Mouse (Mus musculus) MEL (cell line): Measurements from ENCODE around the gene Ccnd1. TPM values are rescaled to one million over a fixed set of nuclear protein-coding genes. Genes with fewer than 3 reads are reported as not detected.

ENCODE experiments used
- DNase-seq: peaks from one replicate; pipeline ENCODE4 v3.0.0; 2011; ENCODE audit warnings: low read depth, low spot score
- H3K27ac ChIP-seq: 2 replicates; pipeline ENCODE4 v1.5.1; 2012; ENCODE audit warnings: low read depth, mild to moderate bottlenecking, control low read depth, low read length, moderate library complexity; ENCODE audit not compliant: control insufficient read depth
- H3K27me3 ChIP-seq, 2 experiments: fragments of 150-350 bp in 1 of 2; sonication (generic) in 1 of 2; 2 replicates each; pipeline ENCODE4 v1.6.1; 2012; ENCODE audit warnings: low read length in 2 of 2, mild to moderate bottlenecking in 2 of 2, improper control_type of control experiment in 1 of 2, moderate library complexity in 1 of 2; ENCODE audit not compliant: insufficient read depth in 2 of 2, control insufficient read depth in 1 of 2
- H3K36me3 ChIP-seq, 2 experiments: 2 replicates each; pipeline ENCODE4 v1.6.1; 2012 to 2014; ENCODE audit warnings: low read length in 2 of 2, improper control_type of control experiment in 1 of 2, inconsistent platforms in 1 of 2, mild to moderate bottlenecking in 1 of 2; ENCODE audit not compliant: insufficient read depth in 2 of 2, control insufficient read depth in 1 of 2
- H3K4me1 ChIP-seq, 2 experiments: fragments of 150-350 bp in 1 of 2; sonication (generic) in 1 of 2; 2 replicates each; pipeline ENCODE4 v1.6.1; 2012; ENCODE audit warnings: low read length in 2 of 2, improper control_type of control experiment in 1 of 2, mild to moderate bottlenecking in 1 of 2; ENCODE audit not compliant: insufficient read depth in 2 of 2, control insufficient read depth in 1 of 2
- H3K4me3 ChIP-seq, 2 experiments: fragments of 150-350 bp in 1 of 2; sonication (generic) in 1 of 2; 2 replicates each; pipeline ENCODE4 v1.5.1; 2012; ENCODE audit warnings: low read depth in 2 of 2, low read length in 2 of 2, mild to moderate bottlenecking in 2 of 2, moderate library complexity in 2 of 2, control low read depth in 1 of 2, improper control_type of control experiment in 1 of 2; ENCODE audit not compliant: control insufficient read depth in 1 of 2, insufficient read depth in 1 of 2
- H3K79me2 ChIP-seq: 2 replicates; pipeline ENCODE4 v1.6.1; 2012; ENCODE audit warnings: mild to moderate bottlenecking, low read length, moderate library complexity; ENCODE audit not compliant: control insufficient read depth, poor library complexity, insufficient read depth
- H3K9ac ChIP-seq: 2 replicates; pipeline ENCODE4 v1.6.1; 2012; ENCODE audit warnings: low read depth, mild to moderate bottlenecking, control low read depth, low read length, moderate library complexity; ENCODE audit not compliant: control insufficient read depth, poor library complexity, severe bottlenecking
- H3K9me3 ChIP-seq: fragments of 150-350 bp; sonication (generic); replicated peaks from 2 replicates; pipeline ENCODE4 v1.6.1; 2012; ENCODE audit warnings: mild to moderate bottlenecking, low read length, improper control_type of control experiment, moderate library complexity; ENCODE audit not compliant: insufficient read depth
- BHLHE40 ChIP-seq: IDR thresholded peaks from 2 replicates; pipeline ENCODE4 v1.6.1; 2012; ENCODE audit warnings: low read depth, mild to moderate bottlenecking, inconsistent platforms, low read length, improper control_type of control experiment, borderline replicate concordance
- CHD1 ChIP-seq: IDR thresholded peaks from 2 replicates; pipeline ENCODE4 v1.6.1; 2012; ENCODE audit warnings: low read depth, mild to moderate bottlenecking, inconsistent platforms, low read length, improper control_type of control experiment
- CHD2 ChIP-seq: IDR thresholded peaks from 2 replicates; pipeline ENCODE4 v1.6.1; 2011; ENCODE audit warnings: low read length, improper control_type of control experiment
- CTCF ChIP-seq, 3 experiments: IDR thresholded peaks in 2 of 3; conservative IDR thresholded peaks in 1 of 3; 2 replicates each; pipeline ENCODE4 v1.5.1; 2011 to 2012; ENCODE audit warnings: low read length in 3 of 3, low read depth in 2 of 3, mild to moderate bottlenecking in 2 of 3, improper control_type of control experiment in 1 of 3, inconsistent platforms in 1 of 3, mixed read lengths in 1 of 3, moderate library complexity in 1 of 3; ENCODE audit not compliant: control insufficient read depth in 1 of 3, insufficient read depth in 1 of 3, poor library complexity in 1 of 3, severe bottlenecking in 1 of 3
- E2F4 ChIP-seq: IDR thresholded peaks from 2 replicates; pipeline ENCODE4 v1.6.1; 2011; ENCODE audit warnings: low read depth, low read length, improper control_type of control experiment, borderline replicate concordance
- ETS1 ChIP-seq: IDR thresholded peaks from 2 replicates; pipeline ENCODE4 v1.6.1; 2012; ENCODE audit warnings: low read depth, mild to moderate bottlenecking, inconsistent platforms, low read length, improper control_type of control experiment, moderate library complexity
- GATA1 ChIP-seq: IDR thresholded peaks from 2 replicates; pipeline ENCODE4 v1.6.1; 2011; ENCODE audit warnings: low read depth, low read length, improper control_type of control experiment
- HCFC1 ChIP-seq: IDR thresholded peaks from 2 replicates; pipeline ENCODE4 v1.6.1; 2012; ENCODE audit warnings: low read depth, mild to moderate bottlenecking, inconsistent platforms, low read length, improper control_type of control experiment, moderate library complexity
- MAX ChIP-seq: IDR thresholded peaks from 2 replicates; pipeline ENCODE4 v1.6.1; 2011; ENCODE audit warnings: low read length, improper control_type of control experiment
- MXI1 ChIP-seq: IDR thresholded peaks from 2 replicates; pipeline ENCODE4 v1.6.1; 2011; ENCODE audit warnings: mild to moderate bottlenecking, low read depth, low read length, improper control_type of control experiment
- MYB ChIP-seq: IDR thresholded peaks from 2 replicates; pipeline ENCODE4 v1.6.1; 2011; ENCODE audit warnings: mild to moderate bottlenecking, low read depth, low read length, improper control_type of control experiment
- MYC ChIP-seq: IDR thresholded peaks from 2 replicates; pipeline ENCODE4 v1.6.1; 2011; ENCODE audit warnings: low read depth, mild to moderate bottlenecking, low read length, improper control_type of control experiment, moderate library complexity
- NELFE ChIP-seq: IDR thresholded peaks from 2 replicates; pipeline ENCODE4 v1.6.1; 2011; ENCODE audit warnings: low read depth, low read length, improper control_type of control experiment
- NRF1 ChIP-seq: IDR thresholded peaks from 2 replicates; pipeline ENCODE4 v1.6.1; 2014; ENCODE audit warnings: low read depth, mild to moderate bottlenecking, inconsistent platforms, low read length, improper control_type of control experiment, moderate library complexity; ENCODE audit not compliant: poor library complexity, insufficient read depth, severe bottlenecking
- POLR2A ChIP-seq, 2 experiments: IDR thresholded peaks; 2 replicates each; pipeline ENCODE4 v1.6.1; 2011 to 2012; ENCODE audit warnings: low read length in 2 of 2, mild to moderate bottlenecking in 2 of 2, control low read depth in 1 of 2, improper control_type of control experiment in 1 of 2, low read depth in 1 of 2, moderate library complexity in 1 of 2; ENCODE audit not compliant: control insufficient read depth in 1 of 2, insufficient read depth in 1 of 2, poor library complexity in 1 of 2
- POLR2AphosphoS2 ChIP-seq: IDR thresholded peaks from 2 replicates; pipeline ENCODE4 v1.6.1; 2011; ENCODE audit warnings: low read length, improper control_type of control experiment
- RAD21 ChIP-seq: IDR thresholded peaks from 2 replicates; pipeline ENCODE4 v1.6.1; 2011; ENCODE audit warnings: mild to moderate bottlenecking, low read depth, low read length, improper control_type of control experiment
- RCOR1 ChIP-seq: IDR thresholded peaks from 2 replicates; pipeline ENCODE4 v1.6.1; 2012; ENCODE audit warnings: low read depth, mild to moderate bottlenecking, inconsistent platforms, low read length, improper control_type of control experiment
- SIN3A ChIP-seq: IDR thresholded peaks from 2 replicates; pipeline ENCODE4 v1.6.1; 2012; ENCODE audit warnings: low read length, improper control_type of control experiment, inconsistent platforms
- SMC3 ChIP-seq: IDR thresholded peaks from 2 replicates; pipeline ENCODE4 v1.6.1; 2011; ENCODE audit warnings: low read depth, low read length, improper control_type of control experiment
- TAL1 ChIP-seq: IDR thresholded peaks from 2 replicates; pipeline ENCODE4 v1.6.1; 2012; ENCODE audit warnings: mild to moderate bottlenecking, inconsistent platforms, low read length, moderate library complexity, mixed read lengths
- TBP ChIP-seq: IDR thresholded peaks from 2 replicates; pipeline ENCODE4 v1.8.0; 2011; ENCODE audit warnings: low read depth, low read length, improper control_type of control experiment
- TCF12 ChIP-seq: IDR thresholded peaks from 2 replicates; pipeline ENCODE4 v1.6.1; 2014; ENCODE audit warnings: low read depth, mild to moderate bottlenecking, inconsistent platforms, low read length, improper control_type of control experiment, moderate library complexity
- UBTF ChIP-seq: IDR thresholded peaks from 2 replicates; pipeline ENCODE4 v1.6.1; 2012; ENCODE audit warnings: low read depth, mild to moderate bottlenecking, inconsistent platforms, low read length, improper control_type of control experiment, moderate library complexity, borderline replicate concordance; ENCODE audit not compliant: insufficient read depth
- USF1 ChIP-seq: IDR thresholded peaks from 2 replicates; pipeline ENCODE4 v1.6.1; 2014; ENCODE audit warnings: low read depth, mild to moderate bottlenecking, inconsistent platforms, low read length, improper control_type of control experiment, moderate library complexity
- USF2 ChIP-seq, 2 experiments: IDR thresholded peaks; 2 replicates each; pipeline ENCODE4 v1.6.1; 2011 to 2012; ENCODE audit warnings: improper control_type of control experiment in 2 of 2, low read length in 2 of 2, borderline replicate concordance in 1 of 2, inconsistent platforms in 1 of 2, low read depth in 1 of 2, mild to moderate bottlenecking in 1 of 2; ENCODE audit not compliant: insufficient read depth in 1 of 2
- ZC3H11A ChIP-seq: IDR thresholded peaks from 2 replicates; pipeline ENCODE4 v1.6.1; 2012; ENCODE audit warnings: low read depth, mild to moderate bottlenecking, inconsistent platforms, low read length, improper control_type of control experiment
- ZKSCAN1 ChIP-seq: IDR thresholded peaks from 2 replicates; pipeline ENCODE4 v1.6.1; 2012; ENCODE audit warnings: low read depth, mild to moderate bottlenecking, inconsistent platforms, low read length, improper control_type of control experiment, moderate library complexity
- ZMIZ1 ChIP-seq: IDR thresholded peaks from 2 replicates; pipeline ENCODE4 v1.6.1; 2012; ENCODE audit warnings: low read depth, mild to moderate bottlenecking, inconsistent platforms, low read length, improper control_type of control experiment, moderate library complexity
- ZNF384 ChIP-seq: IDR thresholded peaks from 2 replicates; pipeline ENCODE4 v1.6.1; 2012; ENCODE audit warnings: low read depth, mild to moderate bottlenecking, inconsistent platforms, low read length, improper control_type of control experiment
- polyA plus RNA-seq, 2 experiments: library from polyadenylated mRNA; stranded (reverse) in 1 of 2; unstranded in 1 of 2; fragments of >175 nt in 1 of 2; fragments of >200 nt in 1 of 2; gene quantifications; 2 replicates each; pipeline versions ENCODE4 v1.2.1 to v1.2.4; 2012; ENCODE audit warnings: low replicate concordance in 2 of 2, low read depth in 1 of 2; ENCODE audit not compliant: insufficient read length in 2 of 2, insufficient read depth in 1 of 2, missing spikeins in 1 of 2
- total RNA-seq: library from RNA; depleted of rRNA; stranded (reverse); fragments of 300-350 nt; gene quantifications from 2 replicates; pipeline ENCODE4 v1.2.3, GENCODE M21; 2012

The Ccnd1 gene
- total and polyA plus RNA-seq, 3 experiments, result 0.08 to 0.38 TPM; not detected in 1

DNA sequence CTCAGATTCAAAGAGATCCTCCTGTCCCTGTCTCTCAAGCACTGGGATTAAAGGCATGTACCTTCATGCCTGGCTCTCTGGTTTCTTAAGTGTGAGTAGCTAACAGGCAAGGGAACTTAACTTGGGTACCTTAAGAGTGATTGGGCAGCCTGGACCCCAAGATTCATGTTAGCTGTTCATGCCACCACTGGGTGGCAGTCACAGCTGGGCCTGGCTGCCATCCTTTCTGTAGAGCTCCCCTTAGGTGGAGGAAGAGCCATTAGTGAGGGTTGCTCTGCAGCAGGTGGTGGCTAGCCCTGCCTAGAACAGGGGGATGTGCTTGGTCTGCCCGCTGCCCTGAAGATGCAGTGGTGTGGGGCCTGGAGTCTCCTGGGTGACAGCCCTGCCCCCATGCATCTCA is 20.9 kb downstream of the Ccnd1 start:
- Histone ChIP-seq H3K27ac (no peak overlapping the region), H3K4me3 (no peak overlapping the region), H3K9me3 (no peaks in the 10 kb centered on the region), H3K9ac (no peak overlapping the region), H3K36me3 (peaks cover 0 to 2% of the 10 kb centered on the region in 2 experiments; a peak in 1 of 4 replicates), H3K79me2 (peaks cover 5% of the 10 kb centered on the region), H3K27me3 (no peaks in the 10 kb centered on the region), H3K4me1 (peaks cover 0 to 7% of the 10 kb centered on the region in 2 experiments; a peak in 3 of 4 replicates)
- peak; percentile 29 for DNase-seq
- peak; percentile 24 for TF ChIP-seq RAD21
- TF ChIP-seq CTCF (IDR thresholded peaks at IDR 0.05 in 2 of 3, conservative IDR thresholded peaks at IDR 0.05 in 1 of 3; ENCODE audit: control insufficient read depth in 1 of 3, insufficient read depth in 1 of 3, low read depth in 2 of 3, low read length in 3 of 3, poor library complexity in 1 of 3, severe bottlenecking in 1 of 3), result peak; percentile 7 to 50 (median 38); a peak in 4 of 6 replicates
- TF ChIP-seq CHD2, result no peak
- 0 out of 2 replicates have a peak, but pooled peaks have one; percentile 18 for TF ChIP-seq SMC3

DNA sequence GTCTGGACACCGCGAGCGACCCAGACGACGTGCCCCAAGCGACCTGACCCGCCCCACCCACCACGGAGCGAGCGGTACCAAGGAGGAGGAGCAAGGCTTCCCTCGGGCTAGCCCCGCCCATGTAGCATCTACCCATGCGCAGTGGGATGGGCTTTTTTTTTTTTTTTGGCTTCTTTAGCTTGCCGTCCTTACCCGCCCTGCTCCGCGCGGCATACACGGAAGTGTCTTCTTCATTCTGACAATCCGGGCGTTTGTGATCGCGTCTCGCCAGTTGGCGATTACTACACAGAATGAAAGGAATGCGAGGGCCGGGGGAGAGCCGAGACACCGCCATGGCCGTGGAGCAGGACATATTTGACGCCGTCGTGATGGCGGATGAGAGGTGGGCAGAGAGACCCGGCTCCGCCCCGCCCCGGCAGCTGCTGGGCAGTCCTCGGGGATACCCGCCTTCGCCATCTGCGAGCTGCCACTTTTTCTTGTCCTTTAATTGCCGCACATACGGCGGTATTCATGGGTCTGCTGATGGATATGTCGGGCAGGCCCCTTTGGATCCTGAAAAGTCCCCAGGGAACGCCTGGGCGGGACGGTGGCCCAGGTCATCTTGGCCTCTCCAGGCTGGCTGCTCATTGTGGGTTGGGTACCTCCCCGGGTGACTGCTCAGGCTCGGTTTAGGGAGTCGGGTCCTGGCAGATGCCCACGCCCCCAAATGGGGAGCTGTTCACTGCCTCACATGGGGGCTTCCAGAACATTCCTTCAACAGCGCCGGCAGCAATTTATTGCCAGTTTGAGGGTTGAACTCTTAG is 24.6 kb downstream of the Ccnd1 start, which contains the start of gene LTO1:
Gene LTO1, plus strand, starts transcription at position 153 of the 803 bp plus-strand sequence.
- H3K79me2 ChIP-seq, result peaks cover 5% of the 10 kb centered on the region
- peak; percentile 94 for DNase-seq
- peaks cover 0 to 7% of the 10 kb centered on the region in 2 experiments; a peak in 3 of 4 replicates for H3K4me1 ChIP-seq
- H3K27me3 ChIP-seq, result no peaks in the 10 kb centered on the region
- H3K27ac ChIP-seq, result peak within 1 kb of the TSS; percentile 72
- H3K9ac ChIP-seq, result peak within 1 kb of the TSS; percentile 76
- no peaks in the 10 kb centered on the region for H3K9me3 ChIP-seq
- H3K4me3 ChIP-seq, result peak within 1 kb of the TSS; percentile 71 to 93
- peaks cover 0 to 2% of the 10 kb centered on the region in 2 experiments; a peak in 1 of 4 replicates for H3K36me3 ChIP-seq
- no peak for TF ChIP-seq SMC3
- TF ChIP-seq ETS1, result 0 out of 2 replicates have a peak, but pooled peaks have one; percentile 32
- no peak for TF ChIP-seq ZC3H11A
- TF ChIP-seq ZNF384, result peak; percentile 98
- no peak for TF ChIP-seq RAD21
- peak; percentile 62; the same call in 1 of the 2 replicates for TF ChIP-seq TBP
- peak; percentile 47 to 64; a peak in 2 of 4 replicates for TF ChIP-seq POLR2A (IDR thresholded peaks at IDR 0.05; ENCODE audit: control insufficient read depth in 1 of 2, insufficient read depth in 1 of 2, low read depth in 1 of 2, low read length in 2 of 2, poor library complexity in 1 of 2)
- TF ChIP-seq NRF1, result peak; percentile 79
- no peak; the same call in 1 of the 2 replicates for TF ChIP-seq MYB
- TF ChIP-seq CHD1, result no peak
- TF ChIP-seq POLR2AphosphoS2, result peak; percentile 43; the same call in 1 of the 2 replicates
- peak; percentile 59 for TF ChIP-seq TCF12
- TF ChIP-seq NELFE, result peak; percentile 76
- TF ChIP-seq UBTF, result no peak
- peak; percentile 97 for TF ChIP-seq HCFC1
- peak; percentile 23; the same call in 1 of the 2 replicates for TF ChIP-seq USF1
- TF ChIP-seq ZKSCAN1, result no peak
- no peak for TF ChIP-seq USF2 (IDR thresholded peaks at IDR 0.05; ENCODE audit: borderline replicate concordance in 1 of 2, insufficient read depth in 1 of 2, low read depth in 1 of 2, low read length in 2 of 2)
- no peak for TF ChIP-seq TAL1
- TF ChIP-seq E2F4, result no peak
- no peak for TF ChIP-seq ZMIZ1
- TF ChIP-seq MYC, result no peak; the same call in 1 of the 2 replicates
- no peak for TF ChIP-seq MAX
- peak; percentile 98 for TF ChIP-seq SIN3A
- TF ChIP-seq MXI1, result peak; percentile 86
- no peak for TF ChIP-seq BHLHE40
- TF ChIP-seq GATA1, result no peak
- TF ChIP-seq RCOR1, result no peak
